Mouse (Mus musculus) bone marrow, adult 2 months (tissue): ENCODE results near the gene Iqgap3.

Experiments
- CTCF ChIP-seq: fragments of 200-500 bp; IDR thresholded peaks from 2 replicates; pipeline ENCODE4 v1.5.1; 2011; ENCODE audit warnings: low read length, control low read depth; ENCODE audit not compliant: control insufficient read depth, insufficient read depth
- POLR2A ChIP-seq: fragments of 200-500 bp; IDR thresholded peaks from 2 replicates; pipeline ENCODE4 v1.6.1; 2011; ENCODE audit warnings: low read depth, mild to moderate bottlenecking, control low read depth, low read length, borderline replicate concordance; ENCODE audit not compliant: control insufficient read depth

GRCm38 (mm10) chr3:88131071-88131470 lies 49.3 kb downstream of the Iqgap3 start:
- TF ChIP-seq POLR2A, result no peak
- no peak for TF ChIP-seq CTCF
